Mouse (Mus musculus) olfactory bulb, adult 2 months (tissue): Measurements from ENCODE around the gene Gipc2.

Experiments used
- CTCF ChIP-seq: fragments of 200-500 bp; IDR thresholded peaks from 2 replicates; pipeline ENCODE4 v1.5.1; 2012; ENCODE audit warnings: low read depth, mild to moderate bottlenecking, low read length, moderate library complexity; ENCODE audit not compliant: insufficient read depth
- POLR2A ChIP-seq: fragments of 200-500 bp; IDR thresholded peaks from 2 replicates; pipeline ENCODE4 v1.6.1; 2012; ENCODE audit warnings: mild to moderate bottlenecking, low read depth, low read length, moderate library complexity; ENCODE audit not compliant: insufficient read depth

DNA sequence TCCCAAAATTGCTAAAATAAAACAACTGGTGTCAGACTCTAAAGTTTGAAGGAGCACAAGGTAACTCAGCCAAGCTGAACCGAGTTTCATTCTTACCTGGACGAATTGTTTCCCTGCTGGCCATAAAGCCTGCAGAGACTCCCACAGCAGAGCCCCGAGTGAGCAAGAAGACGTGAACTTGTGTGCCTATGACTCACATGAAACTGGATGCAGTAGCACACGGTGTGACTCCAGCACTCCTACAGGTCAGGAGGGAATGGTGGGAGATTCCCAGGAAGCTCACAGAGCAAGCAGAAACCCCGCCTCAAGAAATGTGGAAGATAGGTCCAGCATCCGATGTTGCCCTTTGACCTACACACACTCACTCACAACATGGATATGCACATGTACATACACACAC is 5.8 kb upstream of the Gipc2 start:
- no peak for TF ChIP-seq POLR2A
- TF ChIP-seq CTCF: no peak
